Mouse (Mus musculus): ENCODE measurements around the gene Atp4a. TPM values are rescaled to one million over a fixed set of nuclear protein-coding genes. Genes with fewer than 3 reads are reported as not detected.

The Atp4a gene
- polyA plus RNA-seq, 1 experiment = not detected

GRCm38 (mm10) chr7:30688325-30688724 is 23.7 kb upstream of the Atp4a start:
- Histone ChIP-seq H3K4me2 (ENCODE audit: low read depth) (no peak overlapping the region), H3K4me3 (no peak overlapping the region), H3K27me3 (ENCODE audit: control insufficient read depth, insufficient read depth, insufficient read length) (peaks cover 15% of the 10 kb centered on the region), H3K79me2 (ENCODE audit: control insufficient read depth, insufficient read depth) (no peaks in the 10 kb centered on the region), H3K36me3 (ENCODE audit: control insufficient read depth, insufficient read depth) (no peaks in the 10 kb centered on the region), H3ac (ENCODE audit: control insufficient read depth, insufficient read length) (no peak overlapping the region)
- TF ChIP-seq MAX (IDR thresholded peaks at IDR 0.05; ENCODE audit: low read depth) (no peak), E2F4 (IDR thresholded peaks at IDR 0.05; ENCODE audit: insufficient read depth) (no peak), REST (IDR thresholded peaks at IDR 0.05; ENCODE audit: insufficient read depth, insufficient read length) (no peak), TCF3 (IDR thresholded peaks at IDR 0.05; ENCODE audit: insufficient read length, low read depth) (no peak), USF1 (IDR thresholded peaks at IDR 0.05; ENCODE audit: low read depth) (no peak), SRF (IDR thresholded peaks at IDR 0.05; ENCODE audit: control insufficient read depth, insufficient read length, low read depth) (no peak), MYOG (IDR thresholded peaks at IDR 0.05; ENCODE audit: control insufficient read depth in 1 of 3, insufficient read depth in 1 of 3, insufficient read length in 2 of 3, low read depth in 2 of 3) (no peak), POLR2A (IDR thresholded peaks at IDR 0.05; ENCODE audit: insufficient read length, low read depth) (no peak), MYOD1 (IDR thresholded peaks at IDR 0.05; ENCODE audit: control insufficient read depth in 1 of 3, insufficient read length in 2 of 3, low read depth in 2 of 3) (no peak), POLR2AphosphoS2 (IDR thresholded peaks at IDR 0.05; ENCODE audit: insufficient read length, low read depth) (no peak), CEBPB (IDR thresholded peaks at IDR 0.05; ENCODE audit: insufficient read depth, poor library complexity, severe bottlenecking) (no peak), TCF12 (IDR thresholded peaks at IDR 0.05; ENCODE audit: insufficient read depth, poor library complexity, severe bottlenecking) (no peak)

GRCm38 (mm10) chr7:30698101-30698500 is 13.9 kb upstream of the Atp4a start:
- H3ac ChIP-seq (ENCODE audit: control insufficient read depth, insufficient read length) = no peak overlapping the region
- H3K36me3 ChIP-seq (ENCODE audit: control insufficient read depth, insufficient read depth) = no peaks in the 10 kb centered on the region
- no peaks in the 10 kb centered on the region for H3K79me2 ChIP-seq (ENCODE audit: control insufficient read depth, insufficient read depth)
- H3K4me3 ChIP-seq = no peak overlapping the region
- no peak for TF ChIP-seq CEBPB (IDR thresholded peaks at IDR 0.05; ENCODE audit: insufficient read depth, poor library complexity, severe bottlenecking)
- no peak for TF ChIP-seq SRF (IDR thresholded peaks at IDR 0.05; ENCODE audit: control insufficient read depth, insufficient read length, low read depth)
- no peak for TF ChIP-seq USF1 (IDR thresholded peaks at IDR 0.05; ENCODE audit: low read depth)
- peaks cover 10% of the 10 kb centered on the region for H3K27me3 ChIP-seq (ENCODE audit: control insufficient read depth, insufficient read depth, insufficient read length)
- H3K4me2 ChIP-seq (ENCODE audit: low read depth) = no peak overlapping the region

- no peak within 1 kb of the TSS for H3ac ChIP-seq (ENCODE audit: control insufficient read depth, insufficient read length)
- H3K4me3 ChIP-seq = no peak within 1 kb of the TSS
- H3K79me2 ChIP-seq (ENCODE audit: control insufficient read depth, insufficient read depth) = no peaks in the 10 kb centered on the region
- no peak for TF ChIP-seq POLR2A (IDR thresholded peaks at IDR 0.05; ENCODE audit: insufficient read length, low read depth)
- H3K27me3 ChIP-seq (ENCODE audit: control insufficient read depth, insufficient read depth, insufficient read length) = peaks cover 10% of the 10 kb centered on the region
- H3K36me3 ChIP-seq (ENCODE audit: control insufficient read depth, insufficient read depth) = no peaks in the 10 kb centered on the region
- H3K4me2 ChIP-seq (ENCODE audit: low read depth) = no peak within 1 kb of the TSS
Observed at GRCm38 (mm10) chr7:30698589-30698988, 13.4 kb upstream of the Atp4a start, which contains the start of gene 2200002J24Rik. TSS of gene 2200002J24Rik (plus strand) at chr7:30698926.

- Histone ChIP-seq H3K36me3 (ENCODE audit: control insufficient read depth, insufficient read depth) (no peaks in the 10 kb centered on the region), H3ac (ENCODE audit: control insufficient read depth, insufficient read length) (no peak overlapping the region), H3K79me2 (ENCODE audit: control insufficient read depth, insufficient read depth) (no peaks in the 10 kb centered on the region), H3K4me3 (no peak overlapping the region), H3K27me3 (ENCODE audit: control insufficient read depth, insufficient read depth, insufficient read length) (peaks cover 32% of the 10 kb centered on the region), H3K4me2 (ENCODE audit: low read depth) (no peak overlapping the region)
- no peak for TF ChIP-seq CEBPB (IDR thresholded peaks at IDR 0.05; ENCODE audit: insufficient read depth, poor library complexity, severe bottlenecking)
- no peak for TF ChIP-seq SRF (IDR thresholded peaks at IDR 0.05; ENCODE audit: control insufficient read depth, insufficient read length, low read depth)
- no peak for TF ChIP-seq E2F4 (IDR thresholded peaks at IDR 0.05; ENCODE audit: insufficient read depth)
- no peak for TF ChIP-seq POLR2AphosphoS2 (IDR thresholded peaks at IDR 0.05; ENCODE audit: insufficient read length, low read depth)
- TF ChIP-seq TCF3 (IDR thresholded peaks at IDR 0.05; ENCODE audit: insufficient read length, low read depth) = no peak
- TF ChIP-seq MYOG (IDR thresholded peaks at IDR 0.05; ENCODE audit: control insufficient read depth in 1 of 3, insufficient read depth in 1 of 3, insufficient read length in 2 of 3, low read depth in 2 of 3) = no peak
Observed at GRCm38 (mm10) chr7:30706214-30706882, 5.7 kb upstream of the Atp4a start.

GRCm38 (mm10) chr7:30707441-30707840 is 4.6 kb upstream of the Atp4a start:
- no peaks in the 10 kb centered on the region for H3K79me2 ChIP-seq (ENCODE audit: control insufficient read depth, insufficient read depth)
- no peak overlapping the region for H3ac ChIP-seq (ENCODE audit: control insufficient read depth, insufficient read length)
- no peak overlapping the region for H3K4me2 ChIP-seq (ENCODE audit: low read depth)
- H3K36me3 ChIP-seq (ENCODE audit: control insufficient read depth, insufficient read depth) = no peaks in the 10 kb centered on the region
- no peak overlapping the region for H3K4me3 ChIP-seq
- peaks cover 43% of the 10 kb centered on the region for H3K27me3 ChIP-seq (ENCODE audit: control insufficient read depth, insufficient read depth, insufficient read length)
- TF ChIP-seq TCF3 (IDR thresholded peaks at IDR 0.05; ENCODE audit: insufficient read length, low read depth) = no peak
- TF ChIP-seq MYOD1 (IDR thresholded peaks at IDR 0.05; ENCODE audit: control insufficient read depth in 1 of 3, insufficient read length in 2 of 3, low read depth in 2 of 3) = no peak
- TF ChIP-seq SRF (IDR thresholded peaks at IDR 0.05; ENCODE audit: control insufficient read depth, insufficient read length, low read depth) = no peak
- TF ChIP-seq POLR2A (IDR thresholded peaks at IDR 0.05; ENCODE audit: insufficient read length, low read depth) = no peak
- TF ChIP-seq CEBPB (IDR thresholded peaks at IDR 0.05; ENCODE audit: insufficient read depth, poor library complexity, severe bottlenecking) = no peak
- no peak for TF ChIP-seq E2F4 (IDR thresholded peaks at IDR 0.05; ENCODE audit: insufficient read depth)
- TF ChIP-seq MAX (IDR thresholded peaks at IDR 0.05; ENCODE audit: low read depth) = no peak
- no peak for TF ChIP-seq REST (IDR thresholded peaks at IDR 0.05; ENCODE audit: insufficient read depth, insufficient read length)
- no peak for TF ChIP-seq USF1 (IDR thresholded peaks at IDR 0.05; ENCODE audit: low read depth)
- no peak for TF ChIP-seq TCF12 (IDR thresholded peaks at IDR 0.05; ENCODE audit: insufficient read depth, poor library complexity, severe bottlenecking)
- TF ChIP-seq POLR2AphosphoS2 (IDR thresholded peaks at IDR 0.05; ENCODE audit: insufficient read length, low read depth) = no peak
- TF ChIP-seq MYOG (IDR thresholded peaks at IDR 0.05; ENCODE audit: control insufficient read depth in 1 of 3, insufficient read depth in 1 of 3, insufficient read length in 2 of 3, low read depth in 2 of 3) = no peak

Measured in myocyte (in vitro differentiated cells).